Mouse (Mus musculus): ENCODE measurements around the gene Rhbdf2.

DNA sequence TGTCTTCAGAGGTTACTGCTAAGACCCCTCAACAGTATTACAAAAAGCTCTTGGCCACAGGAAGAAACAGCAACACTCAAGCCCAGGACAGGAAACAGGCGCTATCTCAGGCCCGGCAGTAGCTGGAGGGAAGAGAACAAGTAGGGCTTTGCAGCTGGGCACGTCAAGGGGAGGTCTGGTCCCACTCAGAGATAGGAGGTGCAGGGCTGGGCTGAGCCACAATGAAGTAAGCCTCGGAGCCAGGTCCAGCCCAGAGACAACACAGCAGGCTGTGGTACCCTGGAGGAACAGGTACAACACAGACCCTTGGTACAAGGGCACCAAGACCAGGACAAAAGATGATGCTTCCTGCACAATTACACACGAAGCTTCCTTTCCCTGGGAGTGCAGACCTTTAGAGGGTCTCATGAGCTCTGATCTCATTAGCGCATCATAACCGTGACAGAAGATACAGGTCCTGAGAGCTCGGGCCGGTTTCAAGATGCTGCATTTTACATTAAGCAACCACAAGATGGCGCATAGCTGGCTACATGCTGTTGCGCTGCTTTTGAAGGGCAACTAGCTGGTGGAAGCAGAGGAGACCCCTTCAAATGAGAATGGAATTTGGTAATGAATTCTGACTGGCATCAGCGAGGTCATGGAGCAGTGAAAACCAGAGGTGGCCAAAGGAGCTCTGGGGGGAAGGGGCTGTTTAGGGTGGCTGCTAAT, 72.5 kb downstream of the Rhbdf2 start:
- TF ChIP-seq HCFC1 (IDR thresholded peaks at IDR 0.05; ENCODE audit: borderline replicate concordance, insufficient read depth, low read length) (no peak), ZC3H11A (IDR thresholded peaks at IDR 0.05; ENCODE audit: borderline replicate concordance, low read depth, low read length) (no peak), CHD2 (IDR thresholded peaks at IDR 0.05; ENCODE audit: low read depth, low read length) (no peak)

Measured in ES-E14 (cell line).